Mouse (Mus musculus): Measurements from ENCODE around the gene Irf3.

The Irf3 gene

DNA sequence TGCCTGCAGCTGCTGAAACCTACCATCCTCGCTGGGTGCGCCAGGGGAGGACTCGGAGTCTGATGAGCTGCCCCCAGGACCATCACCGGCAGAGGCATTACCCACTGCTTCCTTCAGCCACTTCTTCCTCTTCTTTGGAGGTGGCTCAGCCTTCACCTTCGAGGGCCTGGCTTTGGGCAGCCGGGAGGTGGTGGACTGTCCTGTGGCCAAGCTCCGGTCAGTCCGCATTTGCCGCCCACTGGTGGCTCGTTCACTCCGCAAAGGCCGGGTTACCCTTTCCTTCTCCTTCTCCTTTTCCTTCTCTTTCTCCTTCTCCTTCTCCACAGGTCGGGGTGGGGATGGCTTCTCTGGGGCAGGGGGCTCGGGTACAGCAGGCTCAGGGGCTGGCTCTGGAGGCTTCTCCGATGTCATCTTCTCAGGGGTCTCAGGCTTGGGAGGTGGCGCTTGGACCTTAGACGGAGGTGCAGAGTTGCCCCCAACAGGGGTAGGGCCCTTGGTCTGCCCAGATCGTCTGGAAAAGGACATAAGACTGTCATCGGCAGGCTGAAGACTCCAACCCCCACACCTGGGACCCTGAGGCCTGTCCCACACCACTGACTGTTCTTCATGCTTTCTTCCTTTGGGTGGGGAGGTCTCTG, 36.4 kb downstream of the Irf3 start:
- no peak for DNase-seq (ENCODE audit: low spot score)

GRCm38 (mm10) chr7:45035631-45036030, 38.2 kb downstream of the Irf3 start:
- DNase-seq (ENCODE audit: low spot score), result no peak

GRCm38 (mm10) chr7:45036702-45037101, 39.3 kb downstream of the Irf3 start:
- DNase-seq (ENCODE audit: low spot score), result no peak

DNA sequence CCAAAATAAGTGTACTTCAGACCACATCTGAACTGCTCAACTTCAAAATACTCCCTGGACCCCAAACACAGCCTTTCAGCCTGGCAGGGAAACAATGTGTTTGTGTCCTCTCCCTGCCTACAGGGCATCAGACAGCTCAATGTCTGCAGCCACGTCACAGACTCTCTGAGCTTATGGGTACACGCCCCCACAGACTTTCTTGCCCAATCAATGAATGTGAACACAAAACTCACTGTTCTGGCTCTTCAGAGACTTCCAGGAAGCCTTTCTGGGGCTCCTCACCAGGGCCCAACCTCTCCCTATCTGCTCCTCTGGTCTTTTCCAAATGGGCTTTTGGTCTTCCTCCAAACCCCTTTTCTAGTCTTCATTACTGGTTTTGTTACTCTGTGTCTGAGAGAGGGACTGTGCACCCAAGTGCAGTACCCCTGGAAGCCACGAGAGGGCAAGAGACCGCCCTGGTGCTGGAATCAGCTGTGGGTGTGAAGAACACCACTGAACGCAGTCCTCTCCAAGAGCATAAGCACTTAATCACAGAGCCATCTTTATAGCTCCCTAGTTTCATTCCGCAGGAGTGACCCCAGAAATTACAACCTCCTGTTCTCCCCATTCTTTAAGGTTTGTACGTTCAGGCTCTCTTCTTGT, 40.4 kb downstream of the Irf3 start:
- peak; percentile 56 for DNase-seq (ENCODE audit: low spot score)

DNA sequence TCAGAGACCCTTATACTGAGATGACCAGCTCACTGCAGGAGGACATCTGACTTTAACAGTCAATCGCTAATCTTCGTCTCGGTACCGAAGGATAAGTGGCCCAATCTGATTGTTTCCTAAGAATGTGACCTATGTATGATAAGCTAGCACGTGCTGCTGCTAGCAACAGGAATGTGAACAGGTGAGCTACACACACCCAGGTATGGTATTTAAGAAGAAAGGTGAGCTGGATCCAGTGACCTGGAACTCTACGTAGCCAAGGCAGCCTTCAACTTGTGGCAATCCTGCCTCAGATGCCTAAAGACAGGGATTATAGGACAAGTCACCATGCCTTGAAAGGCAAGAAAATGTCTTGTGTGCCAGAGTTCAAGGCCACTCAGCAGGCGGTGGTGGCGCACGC, 41.0 kb downstream of the Irf3 start:
- DNase-seq (ENCODE audit: low spot score), result no peak

GRCm38 (mm10) chr7:45040851-45041250, 43.4 kb downstream of the Irf3 start:
- no peak for DNase-seq (ENCODE audit: low spot score)

GRCm38 (mm10) chr7:45043307-45043706, 45.9 kb downstream of the Irf3 start:
- DNase-seq (ENCODE audit: low spot score), result no peak

DNA sequence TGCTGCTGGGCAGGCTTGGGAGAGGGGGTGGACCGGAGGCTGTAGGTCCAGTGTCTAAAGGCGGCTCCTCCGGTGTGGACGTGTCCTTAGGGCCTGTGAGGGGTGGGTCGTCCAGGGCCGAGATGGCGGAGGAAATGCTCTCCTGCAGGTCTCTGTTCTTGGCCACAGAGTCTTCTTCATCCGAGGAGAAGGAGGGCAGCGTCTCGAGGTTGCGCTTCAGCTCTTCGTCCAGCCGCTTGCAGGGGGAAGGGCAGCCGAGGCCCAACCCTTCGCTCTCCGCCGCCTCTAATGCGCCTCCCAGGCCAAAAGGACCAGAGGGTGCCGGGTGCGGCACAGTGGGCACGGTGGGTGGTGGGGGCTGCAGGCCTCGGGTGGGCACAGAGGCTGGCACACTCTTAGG, 48.3 kb downstream of the Irf3 start:
- no peak for DNase-seq (ENCODE audit: low spot score)

DNA sequence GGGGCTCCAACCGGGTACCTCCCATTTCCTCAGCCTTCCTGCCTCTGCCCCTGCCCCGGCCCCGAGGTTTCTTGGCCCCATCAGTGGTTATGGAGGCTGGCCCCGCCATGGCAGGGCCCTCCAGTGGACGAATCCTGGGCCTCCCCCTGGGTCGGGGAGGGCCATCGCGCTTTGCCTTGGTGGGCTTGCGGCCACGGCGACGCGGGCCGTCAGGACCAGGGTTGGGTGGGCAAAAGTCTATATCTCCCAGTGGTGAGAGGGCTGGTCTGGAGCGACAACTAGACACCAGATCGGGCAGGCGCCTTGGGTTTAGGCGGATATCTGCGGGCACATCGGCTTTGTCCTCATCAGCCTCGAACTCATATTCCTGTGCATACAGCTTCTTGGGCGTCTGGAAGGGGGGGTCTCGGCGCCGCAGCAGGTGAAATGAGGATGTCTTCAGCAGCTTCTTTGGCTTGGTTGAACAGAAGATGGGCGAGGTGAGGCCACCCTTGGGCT, 49.5 kb downstream of the Irf3 start:
- no peak for DNase-seq (ENCODE audit: low spot score)

DNA sequence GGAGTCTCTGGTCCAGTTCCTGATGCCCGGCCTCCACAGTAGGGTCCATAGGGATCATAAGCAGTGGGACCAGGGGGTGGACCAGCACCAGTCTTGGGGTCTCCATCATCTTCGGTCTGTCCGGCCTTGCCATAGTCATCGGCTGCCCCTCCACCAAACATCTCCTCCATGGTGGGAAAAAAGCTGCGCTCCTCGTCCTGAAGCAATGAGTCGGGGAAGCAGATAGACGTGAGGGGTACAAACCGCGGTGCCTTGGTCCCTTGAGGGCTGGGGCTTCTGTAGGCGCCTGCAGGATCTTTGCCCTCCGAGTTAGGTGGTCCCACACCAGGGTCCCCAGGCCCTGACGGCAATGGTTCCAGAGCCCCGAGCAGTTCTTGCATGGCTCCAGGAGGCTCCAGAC, 50.0 kb downstream of the Irf3 start:
- no peak for DNase-seq (ENCODE audit: low spot score)

GRCm38 (mm10) chr7:45048001-45048890, 50.8 kb downstream of the Irf3 start:
- no peak for DNase-seq (ENCODE audit: low spot score)

DNA sequence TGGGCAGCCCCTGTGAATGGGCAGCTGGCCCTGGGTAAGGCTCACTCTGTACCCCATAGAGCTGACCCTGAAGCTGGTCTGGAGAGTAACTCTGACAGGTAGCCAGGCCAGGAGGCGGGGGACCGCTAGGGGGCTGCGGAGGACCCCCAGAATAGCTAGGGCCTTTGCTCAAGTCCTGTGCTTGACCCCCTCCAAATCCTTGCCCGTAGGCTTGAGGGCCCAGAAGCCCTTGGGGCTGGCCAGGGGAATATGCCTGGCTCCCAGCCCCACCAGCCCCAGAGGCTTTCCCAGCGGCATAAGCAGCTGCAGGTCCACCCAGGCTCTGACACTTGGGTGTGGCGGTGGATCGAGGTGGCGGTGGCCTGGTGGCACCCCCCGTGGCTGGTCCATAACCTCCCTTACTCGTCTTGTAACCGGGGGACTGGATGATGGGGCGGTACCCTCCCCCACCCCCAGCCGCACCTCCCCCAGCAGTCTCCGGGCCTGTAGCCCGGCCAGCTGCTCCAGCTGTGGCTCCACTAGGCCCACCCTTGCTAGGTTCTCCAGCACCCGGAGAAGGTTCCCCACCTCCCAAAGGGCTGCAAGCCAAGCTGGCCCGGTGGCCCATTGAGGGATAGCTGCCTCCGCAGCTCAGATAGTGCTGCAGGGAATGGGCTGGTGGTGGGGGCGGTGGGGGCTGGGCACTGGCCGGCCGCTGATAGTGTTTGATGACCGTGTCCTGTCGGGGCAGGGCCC, 51.6 kb downstream of the Irf3 start:
- DNase-seq (ENCODE audit: low spot score), result no peak

GRCm38 (mm10) chr7:45050945-45051600, 53.6 kb downstream of the Irf3 start:
- DNase-seq (ENCODE audit: low spot score), result no peak

DNA sequence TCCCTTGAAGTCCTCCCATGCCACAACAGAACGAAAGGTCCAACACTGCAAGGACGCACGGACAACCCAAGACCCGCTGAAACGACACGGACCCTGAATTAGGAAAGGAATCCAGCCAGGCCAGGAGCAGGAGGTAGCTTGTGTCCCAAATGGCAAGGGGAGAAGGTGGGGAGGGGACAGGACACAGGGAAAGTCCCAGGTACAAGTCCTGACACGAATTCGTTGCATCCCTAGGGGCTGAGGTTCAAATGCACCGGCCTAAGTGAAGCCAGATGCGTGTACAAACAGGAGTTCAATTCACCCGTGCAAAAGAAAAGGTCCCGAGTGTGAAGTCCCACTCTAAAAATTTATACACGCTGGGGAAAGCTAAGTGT, 54.1 kb downstream of the Irf3 start:
- DNase-seq (ENCODE audit: low spot score), result no peak

Measured in spleen, adult 12 weeks (tissue).